Mouse (Mus musculus) forebrain, embryonic 11.5 days (tissue): ENCODE measurements around the gene Dhx40. TPM values are rescaled to one million over a fixed set of nuclear protein-coding genes. Genes with fewer than 3 reads are reported as not detected.
A peak's percentile ranks its signal among the peaks of the same experiment; 100 is the strongest.

ENCODE experiments used
- ATAC-seq: fragments of 200-750 bp; cut with Nextera tagmentation; replicated peaks from 2 replicates; pipeline ENCODE4 v1.8.0; 2017; ENCODE audit warnings: moderate TSS enrichment; ENCODE audit not compliant: low FRiP score
- DNase-seq: peaks from one replicate; pipeline ENCODE4 v3.0.0-alpha.2; 2017; ENCODE audit warnings: low spot score
- H3K27ac ChIP-seq: fragments of 300-500 bp; sonication (generic); 2 replicates; pipeline ENCODE4 v1.5.1; 2014; ENCODE audit warnings: low read depth, low read length
- H3K27me3 ChIP-seq: fragments of 300-500 bp; sonication (generic); 2 replicates; pipeline ENCODE4 v1.6.1; 2014; ENCODE audit warnings: mild to moderate bottlenecking, low read length, mixed read lengths; ENCODE audit not compliant: control insufficient read depth, insufficient read depth
- H3K36me3 ChIP-seq: fragments of 300-500 bp; sonication (generic); 2 replicates; pipeline ENCODE4 v1.6.1; 2014; ENCODE audit warnings: mild to moderate bottlenecking, low read length, moderate library complexity, mixed read lengths; ENCODE audit not compliant: control insufficient read depth, insufficient read depth
- H3K4me1 ChIP-seq: fragments of 300-500 bp; sonication (generic); replicated peaks from 2 replicates; pipeline ENCODE4 v1.6.1; 2014; ENCODE audit warnings: low read length, mixed read lengths; ENCODE audit not compliant: control insufficient read depth, insufficient read depth
- H3K4me2 ChIP-seq: fragments of 300-500 bp; sonication (generic); 2 replicates; pipeline ENCODE4 v1.6.1; 2014; ENCODE audit warnings: low read depth, mild to moderate bottlenecking, low read length, moderate library complexity, mixed read lengths; ENCODE audit not compliant: severe bottlenecking
- H3K4me3 ChIP-seq: fragments of 300-500 bp; sonication (generic); 2 replicates; pipeline ENCODE4 v1.5.1; 2014; ENCODE audit warnings: low read depth, low read length
- H3K9ac ChIP-seq: fragments of 300-500 bp; sonication (generic); 2 replicates; pipeline ENCODE4 v1.6.1; 2014; ENCODE audit warnings: low read length
- H3K9me3 ChIP-seq: fragments of 300-500 bp; sonication (generic); 2 replicates; pipeline ENCODE4 v1.6.1; 2016; ENCODE audit warnings: low read length, mixed read lengths; ENCODE audit not compliant: control insufficient read depth
- WGBS: fragments of 180-500 bp; shearing (Covaris S2); extraction: QIAGEN DNeasy Blood & Tissue Kit; methylation state at CpG from one replicate; pipeline ENCODE4 v1.1.7; 2014; 5-methylcytosine and 5-hydroxymethylcytosine counted together
- polyA plus RNA-seq: library from polyadenylated mRNA; unstranded; fragments of >200 nt; fragmentation: Nextera tagmentation; extraction: Ambion mirVana; gene quantifications from 2 replicates; pipeline ENCODE4 v1.2.1, GENCODE M21; 2014

Gene Dhx40
- polyA plus RNA-seq, 1 experiment from 2014 or later = 54.1 TPM

- peak; percentile 60 for DNase-seq
- H3K4me3 ChIP-seq = no peak overlapping the region
- H3K36me3 ChIP-seq = no peaks in the 10 kb centered on the region
- H3K4me2 ChIP-seq = no peak overlapping the region
- no peak overlapping the region for H3K9ac ChIP-seq
- H3K27ac ChIP-seq = peak overlapping the region; percentile 26; the same call in 1 of the 2 replicates
- 9% methylated on average over 3 of the region's 3 CpGs for WGBS
- peaks cover 4% of the 10 kb centered on the region; the same call in 1 of the 2 replicates for H3K4me1 ChIP-seq
- no peaks in the 10 kb centered on the region for H3K27me3 ChIP-seq
- no peaks in the 10 kb centered on the region for H3K9me3 ChIP-seq
- no peak for ATAC-seq
Observed at GRCm38 (mm10) chr11:86840511-86841154, 33.1 kb upstream of the Dhx40 start.

DNA sequence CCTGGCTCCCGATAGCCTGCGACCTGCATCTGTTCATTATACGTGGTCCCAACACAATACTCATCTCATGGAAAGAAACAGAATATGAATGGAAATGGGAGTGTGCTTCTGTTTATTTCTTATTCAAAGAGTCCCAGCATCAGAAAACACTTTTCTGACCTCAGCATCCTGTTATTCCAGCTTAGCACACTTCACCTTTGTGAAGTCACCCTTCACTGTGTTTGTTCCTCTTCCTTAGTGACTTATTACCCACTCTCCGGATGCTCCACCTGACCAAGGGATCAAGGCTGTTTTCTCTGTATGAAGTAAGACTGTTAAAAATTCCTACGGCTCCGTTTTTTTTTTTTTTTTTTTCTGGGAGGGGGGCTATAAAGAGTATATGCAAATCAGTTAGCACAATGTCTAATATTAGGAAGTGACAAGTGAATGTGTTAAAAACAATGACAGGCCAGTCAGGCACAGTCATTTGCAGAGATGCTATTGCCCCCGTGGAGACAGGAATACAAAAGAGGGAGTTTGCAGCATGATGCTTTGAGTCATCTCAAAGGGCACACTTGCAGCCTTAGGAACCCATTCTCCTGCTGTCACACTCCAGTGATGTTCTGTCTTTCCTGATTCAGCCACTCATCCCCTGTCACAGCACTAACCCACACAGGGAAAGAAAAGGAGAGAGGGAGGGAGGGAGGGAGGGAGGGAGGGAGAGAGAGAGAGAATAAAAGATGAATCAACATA lies 32.3 kb upstream of the Dhx40 start:
- Histone ChIP-seq H3K4me2 (no peak overlapping the region), H3K9ac (no peak overlapping the region), H3K4me3 (no peak overlapping the region), H3K27ac (peak overlapping the region; percentile 26), H3K36me3 (no peaks in the 10 kb centered on the region), H3K9me3 (no peaks in the 10 kb centered on the region), H3K27me3 (no peaks in the 10 kb centered on the region), H3K4me1 (peaks cover 4% of the 10 kb centered on the region; the same call in 1 of the 2 replicates)
- no peak for DNase-seq
- ATAC-seq = peak; percentile 53; the same call in 1 of the 2 replicates
- 51% methylated on average over 7 of the region's 7 CpGs for WGBS

DNA sequence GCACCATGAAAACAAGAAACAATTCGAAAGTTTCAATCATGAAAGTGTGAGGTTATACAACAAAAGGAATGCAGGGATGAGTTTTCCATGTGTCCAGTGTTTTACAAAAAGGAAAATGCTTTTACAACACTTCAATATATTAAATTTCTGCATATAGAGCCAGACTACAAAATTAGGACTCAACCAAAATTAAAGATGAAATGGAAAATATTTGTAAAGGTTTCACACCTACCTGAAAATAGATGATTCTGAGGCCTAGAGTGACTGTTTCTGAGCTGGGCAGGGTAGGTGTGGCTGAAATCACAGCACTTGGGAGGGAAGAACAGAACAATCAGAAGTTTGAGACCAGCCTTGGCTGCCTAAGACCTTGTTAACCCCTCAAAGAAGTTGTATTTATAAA lies 31.2 kb upstream of the Dhx40 start:
- Histone ChIP-seq H3K4me1 (peaks cover 4% of the 10 kb centered on the region; the same call in 1 of the 2 replicates), H3K4me3 (no peak overlapping the region), H3K27me3 (no peaks in the 10 kb centered on the region), H3K27ac (no peak overlapping the region), H3K9ac (no peak overlapping the region), H3K9me3 (no peaks in the 10 kb centered on the region), H3K4me2 (no peak overlapping the region), H3K36me3 (no peaks in the 10 kb centered on the region)
- WGBS = 87% methylated on average over 1 of the region's 1 CpGs
- no peak for ATAC-seq
- no peak for DNase-seq

DNA sequence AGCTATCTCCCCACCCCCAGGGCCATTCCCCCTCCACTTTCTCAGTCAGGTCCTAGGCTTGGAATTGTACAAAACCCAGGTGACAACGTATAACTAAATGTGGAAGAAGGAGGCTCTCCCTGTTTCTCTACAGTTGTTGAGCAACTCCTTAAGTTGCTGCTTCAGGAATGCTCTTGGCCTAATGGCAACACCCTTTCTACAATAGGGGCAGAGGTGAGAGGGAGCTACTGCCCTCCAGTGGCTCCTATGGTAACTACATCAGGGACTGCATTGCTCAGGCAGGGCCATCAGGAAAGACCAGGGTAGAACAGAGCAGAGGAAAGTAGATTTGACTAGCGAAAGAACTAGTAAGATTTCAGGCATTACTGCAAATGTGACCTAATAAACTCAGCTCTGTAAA lies 28.8 kb upstream of the Dhx40 start:
- no peak for ATAC-seq
- Histone ChIP-seq H3K9me3 (no peaks in the 10 kb centered on the region), H3K27ac (no peak overlapping the region)

DNA sequence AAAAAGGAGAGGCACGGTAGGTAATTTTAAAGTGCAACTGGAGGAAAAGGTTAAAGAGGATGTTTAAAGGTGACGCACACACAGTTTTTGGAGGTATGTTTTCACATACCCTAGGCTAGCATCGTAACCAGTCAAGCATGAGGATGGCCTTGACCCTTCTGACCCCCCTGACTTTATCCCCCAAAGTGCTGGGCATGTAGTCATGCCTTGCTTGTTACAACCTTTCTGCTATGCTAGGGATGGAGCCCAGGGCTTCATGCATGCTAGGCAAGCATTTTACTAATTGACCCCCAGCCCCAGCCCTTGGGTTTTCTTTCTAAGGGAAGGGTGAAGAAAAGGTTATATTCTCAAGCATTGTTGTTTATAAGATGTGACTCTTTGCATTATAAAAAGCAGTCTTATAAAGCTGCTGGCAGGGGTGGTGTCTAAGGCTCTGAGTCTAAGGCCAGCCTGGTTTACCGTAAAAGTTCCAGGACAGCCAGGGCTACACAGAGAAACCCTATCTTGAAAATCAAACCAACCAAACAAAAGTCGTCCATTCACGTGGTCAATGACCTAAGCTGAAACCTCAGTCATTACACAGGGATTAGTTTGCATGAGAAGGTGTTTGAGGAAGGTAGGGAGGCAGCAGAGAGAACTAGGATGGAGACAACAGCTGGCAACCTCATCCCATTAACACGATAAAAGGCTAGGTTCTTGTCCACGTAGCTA lies 27.2 kb upstream of the Dhx40 start:
- H3K36me3 ChIP-seq = no peaks in the 10 kb centered on the region
- no peak for DNase-seq
- H3K4me2 ChIP-seq = no peak overlapping the region
- H3K9ac ChIP-seq = no peak overlapping the region
- WGBS = 59% methylated on average over 8 of the region's 8 CpGs
- ATAC-seq = no peak
- H3K9me3 ChIP-seq = no peaks in the 10 kb centered on the region
- peaks cover 2% of the 10 kb centered on the region; the same call in 1 of the 2 replicates for H3K4me1 ChIP-seq
- no peaks in the 10 kb centered on the region for H3K27me3 ChIP-seq
- H3K4me3 ChIP-seq = no peak overlapping the region
- H3K27ac ChIP-seq = no peak overlapping the region

More for the DNA sequence above, 28.8 kb upstream of the Dhx40 start:
- H3K4me1 ChIP-seq = peaks cover 4% of the 10 kb centered on the region; the same call in 1 of the 2 replicates
- WGBS = 53% methylated on average over 2 of the region's 2 CpGs
- H3K4me2 ChIP-seq = no peak overlapping the region
- H3K9ac ChIP-seq = no peak overlapping the region
- no peaks in the 10 kb centered on the region for H3K36me3 ChIP-seq
- DNase-seq = peak; percentile 85
- no peak overlapping the region for H3K4me3 ChIP-seq
- no peaks in the 10 kb centered on the region for H3K27me3 ChIP-seq

GRCm38 (mm10) chr11:86834050-86834449 lies 26.5 kb upstream of the Dhx40 start:
- Histone ChIP-seq H3K9ac (no peak overlapping the region), H3K36me3 (no peaks in the 10 kb centered on the region), H3K4me2 (no peak overlapping the region), H3K27me3 (no peaks in the 10 kb centered on the region), H3K9me3 (no peaks in the 10 kb centered on the region), H3K4me3 (no peak overlapping the region), H3K4me1 (no peaks in the 10 kb centered on the region), H3K27ac (no peak overlapping the region)
- no peak for ATAC-seq
- no peak for DNase-seq
- 84% methylated on average over 7 of the region's 7 CpGs for WGBS

- Histone ChIP-seq H3K27me3 (no peaks in the 10 kb centered on the region), H3K36me3 (no peaks in the 10 kb centered on the region), H3K9ac (no peak overlapping the region), H3K27ac (no peak overlapping the region), H3K4me2 (no peak overlapping the region), H3K4me3 (no peak overlapping the region), H3K9me3 (no peaks in the 10 kb centered on the region), H3K4me1 (no peaks in the 10 kb centered on the region)
- DNase-seq (no peak), ATAC-seq (no peak)
- 71% methylated on average over 3 of the region's 3 CpGs for WGBS
Observed at GRCm38 (mm10) chr11:86833153-86833552, 25.6 kb upstream of the Dhx40 start.

DNA sequence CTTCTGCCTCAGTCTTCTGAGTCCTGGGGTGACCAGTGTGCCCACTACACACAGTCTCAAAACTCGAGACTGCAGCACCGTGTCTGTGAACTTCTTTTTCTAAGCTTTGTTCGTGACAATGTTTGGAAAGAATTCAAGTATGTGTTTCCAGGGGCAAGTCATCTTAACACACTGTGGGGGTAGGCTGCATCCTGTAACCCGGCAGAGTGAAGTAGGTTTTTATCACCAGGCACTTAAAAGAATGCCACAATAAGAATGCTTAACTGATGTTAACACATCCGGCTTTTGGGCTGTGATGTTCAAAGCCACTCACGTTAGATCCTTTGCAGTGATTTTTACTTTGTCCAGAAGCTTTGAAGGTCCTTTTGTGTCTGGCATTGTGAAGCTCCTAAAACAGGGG lies 20.9 kb upstream of the Dhx40 start:
- Histone ChIP-seq H3K4me1 (no peaks in the 10 kb centered on the region), H3K9me3 (no peaks in the 10 kb centered on the region), H3K36me3 (no peaks in the 10 kb centered on the region), H3K9ac (no peak overlapping the region), H3K4me3 (no peak overlapping the region), H3K4me2 (no peak overlapping the region), H3K27me3 (no peaks in the 10 kb centered on the region), H3K27ac (no peak overlapping the region)
- no peak for ATAC-seq
- WGBS = 78% methylated on average over 6 of the region's 6 CpGs
- DNase-seq = no peak
